Mouse (Mus musculus) CH12F3 (cell line): ENCODE results near the gene Bmp6.

Experiments used
- in situ Hi-C: fragments of 300-500 bp; cut with MboI; formaldehyde crosslinking; loops from 2 replicates; pipeline ENCODE4 v1.14.3; 2020; ENCODE audit warnings: low sequenced_read_pairs

Bmp6 gene

DNA sequence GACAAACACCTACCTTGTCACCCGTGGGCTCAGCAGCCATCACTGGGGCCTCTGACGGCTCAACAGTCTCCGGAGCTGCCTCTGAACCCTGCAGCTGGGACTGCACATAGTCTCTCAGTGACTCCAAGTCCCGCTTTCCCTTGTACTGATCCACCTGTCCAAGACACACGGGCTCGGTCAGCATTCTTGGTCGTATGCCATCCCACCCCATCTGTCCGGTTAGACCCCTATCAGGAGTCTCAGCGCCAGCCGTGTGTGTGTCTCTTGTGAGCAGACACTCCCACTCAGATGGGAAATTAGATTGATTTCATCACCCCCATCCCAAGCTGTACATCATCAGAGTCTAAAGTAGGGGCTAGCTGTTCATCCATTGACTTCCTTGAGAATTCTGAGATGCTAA, 162.0 kb downstream of the Bmp6 start:
- in situ Hi-C loops, result no loop called here

- in situ Hi-C loops, result no loop called here
Observed at GRCm38 (mm10) chr13:38509681-38510341, 164.9 kb downstream of the Bmp6 start.

GRCm38 (mm10) chr13:38511979-38512378, 167.1 kb downstream of the Bmp6 start:
- in situ Hi-C loops, result no loop called here

DNA sequence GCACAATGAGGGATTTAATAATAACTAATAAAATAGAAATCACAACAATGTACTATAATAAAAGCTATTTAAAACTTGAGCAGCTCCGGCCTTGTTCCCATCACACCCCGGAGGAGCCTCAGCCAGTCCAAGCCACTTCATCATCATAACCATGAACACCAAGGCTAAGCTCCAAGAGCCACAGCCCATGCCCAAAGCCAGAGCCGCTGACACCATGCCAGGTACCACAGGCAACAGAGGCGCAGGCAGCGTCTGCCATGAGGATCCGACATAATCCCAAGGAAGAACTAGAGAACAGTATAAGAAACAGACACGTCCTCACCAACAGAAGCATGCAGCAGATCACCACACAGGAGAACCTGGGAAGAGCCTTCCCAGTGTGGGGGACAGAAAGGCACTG, 169.0 kb downstream of the Bmp6 start:
- in situ Hi-C loops, result no loop called here

DNA sequence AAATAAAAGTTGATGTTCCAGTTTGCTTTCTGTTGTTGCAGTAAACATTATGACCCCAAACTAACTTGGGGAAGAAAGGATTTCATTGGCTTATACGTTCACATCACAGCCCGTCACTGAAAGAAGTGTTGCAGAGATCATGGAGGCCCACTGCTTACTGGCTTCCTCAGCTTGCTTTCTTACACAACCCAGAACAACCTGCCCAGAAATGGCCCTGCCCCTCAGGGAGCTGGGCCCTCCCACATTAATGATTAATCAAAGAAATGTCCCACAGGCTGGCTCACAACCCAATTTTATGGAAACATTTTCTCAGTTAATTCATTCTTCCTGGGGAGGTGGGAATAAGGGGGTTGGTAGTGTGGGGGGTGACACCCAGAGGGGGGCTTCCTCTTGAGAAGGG, 170.5 kb downstream of the Bmp6 start:
- in situ Hi-C loops, result no loop called here

- in situ Hi-C loops, result no loop called here
Observed at GRCm38 (mm10) chr13:38515845-38516244, 170.9 kb downstream of the Bmp6 start.

- in situ Hi-C loops, result no loop called here
Observed at GRCm38 (mm10) chr13:38516582-38516981, 171.7 kb downstream of the Bmp6 start.

DNA sequence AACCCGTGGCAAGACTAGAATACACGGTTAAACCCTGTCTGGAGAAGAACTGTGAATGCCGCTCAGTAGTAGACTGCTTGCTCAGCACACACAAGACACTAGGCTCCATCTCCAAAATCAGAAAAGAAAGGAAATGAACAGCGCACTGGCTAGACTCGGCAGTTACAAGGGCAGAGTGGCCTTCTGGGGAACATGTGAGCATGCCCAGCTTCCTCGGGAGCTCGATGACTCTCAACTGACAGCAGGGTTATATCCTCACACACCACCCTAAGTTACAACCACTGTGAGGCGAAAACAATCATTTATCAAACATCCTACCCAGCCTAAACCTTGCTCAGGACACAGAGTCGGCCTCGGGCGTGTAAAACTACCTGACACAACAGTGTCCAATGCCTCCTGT, 175.4 kb downstream of the Bmp6 start:
- in situ Hi-C loops, result no loop called here

- in situ Hi-C loops, result no loop called here
Observed at GRCm38 (mm10) chr13:38522056-38522654, 177.2 kb downstream of the Bmp6 start.

GRCm38 (mm10) chr13:38523231-38523630, 178.3 kb downstream of the Bmp6 start:
- in situ Hi-C loops, result no loop called here

GRCm38 (mm10) chr13:38525261-38525660, 180.4 kb downstream of the Bmp6 start:
- in situ Hi-C loops, result no loop called here

- in situ Hi-C loops, result no loop called here
Observed at GRCm38 (mm10) chr13:38526116-38526515, 181.2 kb downstream of the Bmp6 start.

- in situ Hi-C loops, result no loop called here
Observed at GRCm38 (mm10) chr13:38527041-38527796, 182.3 kb downstream of the Bmp6 start.

DNA sequence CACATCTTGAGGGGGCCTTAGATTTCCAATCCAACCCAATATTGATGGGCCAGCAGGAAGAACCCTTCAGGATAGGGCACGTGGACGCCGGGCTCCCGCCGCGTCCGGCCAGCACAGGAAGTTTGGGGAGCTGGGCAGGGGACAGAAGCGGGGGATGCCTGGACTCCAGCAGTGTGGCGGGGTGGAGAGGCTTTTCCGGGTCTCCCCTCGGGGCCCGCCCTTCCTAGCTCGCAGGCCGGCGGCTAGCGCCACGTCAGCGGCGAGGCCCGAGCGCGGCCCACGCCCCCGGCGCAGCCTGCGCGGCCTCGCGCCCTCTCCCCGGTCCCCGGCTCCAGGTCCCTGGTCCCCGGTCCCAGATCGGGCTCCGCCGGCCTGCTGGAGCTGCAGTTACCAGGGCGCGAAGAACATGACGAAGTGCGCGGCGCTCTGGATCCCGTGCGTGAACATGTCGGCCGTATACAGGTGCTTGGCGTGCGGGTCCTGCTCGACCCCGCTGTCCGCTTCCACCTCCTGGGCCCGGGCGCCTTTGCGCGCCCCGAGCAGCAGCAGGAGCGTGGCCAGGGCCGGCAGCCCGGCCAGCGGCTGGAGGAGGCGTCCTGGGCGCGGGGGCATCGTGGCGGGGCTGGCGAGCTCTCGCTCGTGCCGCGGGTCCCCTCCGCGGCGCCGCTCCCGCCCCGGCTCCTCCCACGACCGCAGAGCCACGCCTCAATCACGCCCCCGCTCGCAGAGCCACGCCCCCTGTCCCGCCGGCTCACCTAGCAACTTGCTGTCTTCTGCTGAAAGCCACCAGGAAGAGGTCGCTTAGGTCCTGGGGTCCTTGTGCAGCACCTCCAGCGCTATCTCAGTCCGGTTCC, 183.1 kb downstream of the Bmp6 start:
- in situ Hi-C loops, result no loop called here

- in situ Hi-C loops, result no loop called here
Observed at GRCm38 (mm10) chr13:38528687-38529294, 183.9 kb downstream of the Bmp6 start, which contains the start of gene Txndc5. Gene Txndc5, minus strand, starts transcription at chr13:38528824.

DNA sequence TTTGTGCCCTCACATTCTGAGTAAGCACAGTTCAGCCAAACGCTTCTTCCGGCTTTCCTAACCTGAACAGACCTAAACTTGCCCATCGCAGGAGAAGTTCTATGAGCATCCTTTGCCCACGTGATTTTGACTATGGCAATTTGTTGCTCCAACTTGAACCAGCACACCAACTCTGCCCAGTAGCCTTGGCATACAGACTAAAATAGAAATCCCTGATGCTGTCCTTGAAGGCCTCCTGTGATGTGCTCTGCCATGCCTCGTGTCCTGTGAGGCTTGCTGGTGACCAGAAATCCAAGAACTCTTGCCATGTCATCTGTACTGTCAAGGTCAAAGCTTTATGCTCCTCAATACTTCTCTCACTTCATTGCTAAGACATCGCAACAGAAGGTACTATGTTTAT, 184.7 kb downstream of the Bmp6 start:
- in situ Hi-C loops, result no loop called here

DNA sequence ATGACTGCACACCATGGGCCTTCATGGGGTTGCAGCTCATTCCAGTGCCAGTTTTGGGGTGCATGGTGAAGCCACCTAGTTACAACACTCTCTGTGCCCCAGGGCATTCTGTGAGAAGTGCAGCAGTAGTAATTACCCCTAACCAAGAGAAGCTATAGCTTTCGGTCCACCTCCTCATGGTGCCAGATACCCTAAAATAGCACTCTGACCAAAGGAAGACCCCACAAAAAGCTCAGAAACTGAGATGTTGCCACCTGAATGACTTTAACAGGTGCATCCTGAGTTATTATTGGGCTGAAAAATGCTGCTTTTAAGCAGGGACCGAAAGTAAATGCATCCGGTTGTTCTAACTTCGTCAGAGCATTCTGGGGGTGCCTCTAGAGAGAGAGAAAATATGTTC, 186.6 kb downstream of the Bmp6 start:
- in situ Hi-C loops, result no loop called here

- in situ Hi-C loops, result no loop called here
Observed at GRCm38 (mm10) chr13:38533461-38533860, 188.6 kb downstream of the Bmp6 start.

- in situ Hi-C loops, result no loop called here
Observed at GRCm38 (mm10) chr13:38534016-38534415, 189.1 kb downstream of the Bmp6 start.

DNA sequence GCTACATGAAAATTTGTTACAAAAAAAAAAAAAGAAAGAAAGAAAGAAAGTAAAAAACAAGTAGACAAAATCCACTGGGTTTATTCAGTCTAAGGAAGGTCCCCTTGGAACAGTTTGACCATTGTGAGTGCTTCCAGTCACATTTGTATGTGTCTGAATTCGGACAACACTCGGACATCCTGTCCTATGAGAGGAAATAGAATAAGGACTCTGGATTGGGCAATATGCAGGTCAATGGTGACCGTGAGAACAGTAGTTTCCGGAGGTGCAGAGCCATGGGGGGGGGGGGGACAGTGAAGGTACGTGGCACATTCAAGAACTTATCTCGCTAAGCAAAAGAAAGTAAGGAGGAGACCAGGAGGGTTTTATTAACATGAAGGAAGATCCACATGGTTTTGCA, 189.8 kb downstream of the Bmp6 start:
- in situ Hi-C loops, result no loop called here

GRCm38 (mm10) chr13:38537521-38537920, 192.6 kb downstream of the Bmp6 start:
- in situ Hi-C loops, result no loop called here
